ENCODE assay signal across 9 mouse cellular contexts in genomic region chr12:49400853-49401118, GRCm38 (mm10). TPM values are rescaled to one million over a fixed set of nuclear protein-coding genes. Genes with fewer than 3 reads are reported as not detected.
DNase-seq lines count a peak whose midpoint lies in the region; ATAC-seq and TF ChIP-seq lines count a peak whose summit lies in the region.
"Had no signal": no experiment of that assay in that cellular context is flagged by ENCODE, and none has a peak within 500 bp of the region (broad histone marks: within the 10 kb centered on the region; RNA-seq: fewer than 3 reads in every experiment).

No protein-coding gene starts in this region.

- under 1% methylated on average over 8 of the region's 8 CpGs for WGBS in heart, embryonic 12.5 days
- 0% methylated on average over 8 of the region's 8 CpGs for WGBS in hindbrain, embryonic 11.5 days
- WGBS in midbrain, embryonic 11.5 days = under 1% methylated on average over 8 of the region's 8 CpGs

- no peaks in the 10 kb centered on the region for H3K9me3 ChIP-seq in heart, embryonic 12.5 days (replicated peaks)
- no peaks in the 10 kb centered on the region for H3K9me3 ChIP-seq in hindbrain, embryonic 11.5 days (ENCODE audit: control insufficient read depth, low read length)
- H3K9me3 ChIP-seq in midbrain, embryonic 11.5 days (ENCODE audit: control insufficient read depth, low read length) = no peaks in the 10 kb centered on the region

- no peak for TF ChIP-seq POLR2A in brain, embryonic 14.5 days (IDR thresholded peaks at IDR 0.05; ENCODE audit: borderline replicate concordance, extremely low read depth, insufficient read depth, insufficient read length, poor library complexity, severe bottlenecking)

- peak; percentile 2; the same call in 1 of the 2 replicates for TF ChIP-seq CTCF in brain, embryonic 14.5 days (IDR thresholded peaks at IDR 0.05; ENCODE audit: borderline replicate concordance, extremely low read depth, insufficient read depth, insufficient read length)

- no peak overlapping the region for H3K9ac ChIP-seq in heart, embryonic 12.5 days
- no peak overlapping the region for H3K9ac ChIP-seq in hindbrain, embryonic 11.5 days (ENCODE audit: low read depth, low read length)
- H3K9ac ChIP-seq in midbrain, embryonic 11.5 days (ENCODE audit: low read length) = peak overlapping the region; percentile 64

- no peak for DNase-seq in heart, adult 18-20 months
- no peak for DNase-seq in brain, embryonic 14.5 days (ENCODE audit: low read depth)
- DNase-seq in hindbrain, embryonic 11.5 days (ENCODE audit: low spot score) = peak; percentile 72
- DNase-seq in midbrain, embryonic 11.5 days (ENCODE audit: low spot score, missing footprints) = peak; percentile 95
- no peak for DNase-seq in adrenal gland, postnatal 10 days
- DNase-seq in cerebellum, adult 8-10 months = no peak

- H3K27ac ChIP-seq in heart, embryonic 12.5 days (ENCODE audit: poor library complexity, severe bottlenecking) = no peak overlapping the region
- H3K27ac ChIP-seq in hindbrain, embryonic 11.5 days (ENCODE audit: low read depth, low read length) = no peak overlapping the region
- H3K27ac ChIP-seq in midbrain, embryonic 11.5 days (ENCODE audit: low read depth, low read length) = no peak overlapping the region

- H3K4me1 ChIP-seq in heart, embryonic 12.5 days (replicated peaks) = 0 out of 2 replicates have a peak, but pooled peaks cover 3% of the 10 kb centered on the region
- peaks cover 2% of the 10 kb centered on the region; the same call in 1 of the 2 replicates for H3K4me1 ChIP-seq in hindbrain, embryonic 11.5 days (replicated peaks; ENCODE audit: control insufficient read depth, insufficient read depth, low read length)
- peaks cover 5% of the 10 kb centered on the region; the same call in 1 of the 2 replicates for H3K4me1 ChIP-seq in midbrain, embryonic 11.5 days (ENCODE audit: control insufficient read depth, insufficient read depth, low read length)

- no peaks in the 10 kb centered on the region for H3K36me3 ChIP-seq in heart, embryonic 12.5 days
- H3K36me3 ChIP-seq in hindbrain, embryonic 11.5 days (ENCODE audit: control insufficient read depth, insufficient read depth, low read length) = no peaks in the 10 kb centered on the region
- H3K36me3 ChIP-seq in midbrain, embryonic 11.5 days (ENCODE audit: control insufficient read depth, insufficient read depth, low read length) = no peaks in the 10 kb centered on the region

- no peak for ATAC-seq in heart, embryonic 12.5 days (ENCODE audit: insufficient number of reproducible peaks, low FRiP score)
- ATAC-seq in hindbrain, embryonic 11.5 days (ENCODE audit: low FRiP score) = peak; percentile 84
- peak; percentile 89 for ATAC-seq in midbrain, embryonic 11.5 days (ENCODE audit: low FRiP score)
- no peak for ATAC-seq in inflammation-experienced regulatory T-cells, adult 6 months

- peak overlapping the region; percentile 81 for H3K4me2 ChIP-seq in heart, embryonic 12.5 days
- peak overlapping the region; percentile 80 for H3K4me2 ChIP-seq in hindbrain, embryonic 11.5 days (replicated peaks; ENCODE audit: low read depth, low read length)
- H3K4me2 ChIP-seq in midbrain, embryonic 11.5 days = peak overlapping the region; percentile 91

- peak overlapping the region; percentile 41 for H3K4me3 ChIP-seq in heart, embryonic 12.5 days
- H3K4me3 ChIP-seq in hindbrain, embryonic 11.5 days (ENCODE audit: low read depth, low read length) = peak overlapping the region; percentile 35
- peak overlapping the region; percentile 43 for H3K4me3 ChIP-seq in midbrain, embryonic 11.5 days (ENCODE audit: low read depth, low read length)

- H3K27me3 ChIP-seq in heart, embryonic 12.5 days (replicated peaks) = peaks cover 54% of the 10 kb centered on the region
- H3K27me3 ChIP-seq in hindbrain, embryonic 11.5 days (ENCODE audit: control insufficient read depth, insufficient read depth, low read length) = peaks cover 57% of the 10 kb centered on the region
- peaks cover 62% of the 10 kb centered on the region for H3K27me3 ChIP-seq in midbrain, embryonic 11.5 days (ENCODE audit: control insufficient read depth, insufficient read depth, low read length)

RNA-seq across cellular contexts. Expression of gene Gm43517, which starts 15.8 kb away (rescaled TPM):
- polyA plus RNA-seq in heart, embryonic 12.5 days (2016; fragmentation: Nextera tagmentation; extraction: Ambion mirVana) = not detected in 2 replicates
- total RNA-seq in heart, adult 18-20 months (2021) = not detected
- polyA plus RNA-seq in brain, embryonic 14.5 days (2012; rRNA removed) = 1.5 and 4.7 TPM in 2 replicates
- polyA plus RNA-seq in hindbrain, embryonic 11.5 days (2014; fragmentation: Nextera tagmentation; extraction: Ambion mirVana) = 0.08 TPM in 1 of 2 replicates, not detected in the other
- polyA plus RNA-seq in midbrain, embryonic 11.5 days (2014; fragmentation: Nextera tagmentation; extraction: Ambion mirVana) = 0.07 TPM in 1 of 2 replicates, not detected in the other
- not detected for polyA plus RNA-seq in inflammation-experienced regulatory T-cells, adult 6 months (2017; shearing (Covaris generic))
- under 1 TPM in 1 of 2 experiments, not detected in 1; 0.12 TPM for total RNA-seq in adrenal gland, postnatal 10 days (2021)
- polyA plus RNA-seq: C2C12 had no signal

RNA-seq across cellular contexts. Expression of gene Foxg1, which starts 18.3 kb away (rescaled TPM):
- 0.08 TPM in 1 of 2 replicates, not detected in the other for polyA plus RNA-seq in heart, embryonic 12.5 days (2016; fragmentation: Nextera tagmentation; extraction: Ambion mirVana)
- total RNA-seq in heart, adult 18-20 months (2021) = not detected
- 76.0 and 160 TPM in 2 replicates for polyA plus RNA-seq in brain, embryonic 14.5 days (2012; rRNA removed)
- polyA plus RNA-seq in hindbrain, embryonic 11.5 days (2014; fragmentation: Nextera tagmentation; extraction: Ambion mirVana) = 0.39 and 0.49 TPM in 2 replicates
- 0.41 and 0.92 TPM in 2 replicates for polyA plus RNA-seq in midbrain, embryonic 11.5 days (2014; fragmentation: Nextera tagmentation; extraction: Ambion mirVana)
- not detected for polyA plus RNA-seq in inflammation-experienced regulatory T-cells, adult 6 months (2017; shearing (Covaris generic))
- total RNA-seq in adrenal gland, postnatal 10 days (2021) = 1 to 10 TPM in 1 of 2 experiments, not detected in 1; 1.4 TPM
- polyA plus RNA-seq: C2C12 had no signal

Comparison
In these comparisons a context has a peak if more than half of its experiments do, and no peak if none do; other contexts are left out.
1. ATAC-seq: peak in hindbrain, embryonic 11.5 days (single experiment) and midbrain, embryonic 11.5 days (single experiment); none in heart, embryonic 12.5 days (single experiment) and inflammation-experienced regulatory T-cells, adult 6 months (single experiment).
2. DNase-seq: peak in hindbrain, embryonic 11.5 days (single experiment) and midbrain, embryonic 11.5 days (single experiment); none in heart, adult 18-20 months (0 of 2), brain, embryonic 14.5 days (single experiment), adrenal gland, postnatal 10 days (single experiment) and cerebellum, adult 8-10 months (single experiment).
3. RNA of gene Foxg1, which starts 18.3 kb away (polyA plus RNA-seq): 76.0 to 160 TPM in brain, embryonic 14.5 days; 0.41 to 0.92 TPM in midbrain, embryonic 11.5 days, 0.39 to 0.49 TPM in hindbrain, embryonic 11.5 days, 0.08 TPM in heart, embryonic 12.5 days and not detected in inflammation-experienced regulatory T-cells, adult 6 months; every median in the first group is over 10 times any median in the second.
4. Peak in every context shown above with its lines, with median percentiles within 50 percentile points of each other: H3K4me2 ChIP-seq and H3K4me3 ChIP-seq.